Mouse (Mus musculus) gastrocnemius, postnatal 25 days (tissue): Measurements from ENCODE around the gene Ripor3. TPM values are rescaled to one million over a fixed set of nuclear protein-coding genes. Genes with fewer than 3 reads are reported as not detected.
"Not testable (repeated sequence)": the region's sequence is repeated elsewhere in the genome, so short reads cannot be mapped to it uniquely, and the experiment has no call there.

Experiments
- DNase-seq: peaks from one replicate; pipeline ENCODE4 v3.0.0; 2022
- long read RNA-seq, 2 experiments: library from polyadenylated mRNA; stranded (forward); transcript quantifications; one replicate each; pipeline ENCODE4 v2.0.0; 2021
- total RNA-seq, 2 experiments: library from RNA; stranded (reverse); gene quantifications; 1 replicate in 1 of 2; 2 replicates in 1 of 2; pipeline ENCODE4 v1.2.3; 2021

The Ripor3 gene
- 1 to 10 TPM in 1 of 2 experiments, under 1 TPM in 1; 0.75 to 1.5 TPM for total RNA-seq
- long read RNA-seq, experiment 1 = 0 reads
- long read RNA-seq, experiment 2, partial matches to known transcripts = 2 of 2 reads
- long read RNA-seq, experiment 2, other reads (novel, unspliced or antisense) = 0 of 2 reads

GRCm38 (mm10) chr2:168009936-168010668 is at the start of gene Ripor3:
TSS of gene Ripor3 (minus strand) at chr2:168010618.
- DNase-seq = peak; percentile 70

- no peak for DNase-seq
These were observed 48.9 kb upstream of the Ripor3 start for GRCm38 (mm10) chr2:168059200-168059790.

GRCm38 (mm10) chr2:168058488-168059199 is 48.2 kb upstream of the Ripor3 start:
- no peak for DNase-seq

GRCm38 (mm10) chr2:168057876-168058275 is 47.5 kb upstream of the Ripor3 start:
- not testable (repeated sequence) for DNase-seq

GRCm38 (mm10) chr2:168056666-168056933 is 46.2 kb upstream of the Ripor3 start:
- no peak for DNase-seq

- no peak for DNase-seq
These were observed 45.7 kb upstream of the Ripor3 start for GRCm38 (mm10) chr2:168055910-168056665.

DNA sequence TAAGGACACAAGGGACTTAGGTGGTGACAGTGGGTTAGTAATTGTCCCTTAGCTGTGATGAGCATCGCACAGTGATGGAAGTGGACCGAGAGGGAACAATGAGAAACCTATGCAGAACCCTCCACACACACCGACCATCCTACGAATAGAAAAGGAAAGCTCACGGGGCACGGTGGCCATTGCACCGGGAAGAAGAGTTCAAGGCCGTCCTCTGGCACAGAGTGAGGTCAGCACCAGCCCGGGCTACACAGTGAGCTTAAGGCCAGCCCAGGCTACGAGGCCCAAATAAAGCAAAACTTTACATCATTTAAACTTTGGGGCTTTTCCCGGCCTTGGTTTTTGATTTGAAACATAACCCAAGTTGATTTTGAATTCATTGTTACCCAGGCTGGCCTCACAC is 43.7 kb upstream of the Ripor3 start:
- DNase-seq = no peak

DNA sequence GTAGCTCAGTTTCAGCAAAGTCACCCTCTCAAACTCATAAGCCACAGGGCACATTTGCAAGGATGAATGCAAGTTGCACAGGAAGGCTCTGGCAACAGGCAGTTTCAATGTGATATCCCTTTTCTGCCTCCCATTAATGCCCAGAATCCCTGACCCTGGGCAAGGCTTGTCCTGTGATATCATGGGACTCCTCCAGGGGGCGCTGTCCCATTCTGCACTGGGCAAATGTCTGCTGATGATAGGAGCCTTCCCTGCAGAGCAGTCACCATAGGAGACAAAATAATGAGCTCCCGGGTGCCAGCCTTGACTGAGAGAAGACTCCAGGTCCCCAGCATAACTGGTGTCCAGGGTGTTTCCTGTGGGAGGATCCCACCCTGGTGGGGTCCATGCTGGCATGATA is 42.3 kb upstream of the Ripor3 start:
- peak; percentile 28 for DNase-seq

GRCm38 (mm10) chr2:168052156-168052555 is 41.7 kb upstream of the Ripor3 start:
- DNase-seq = no peak

DNA sequence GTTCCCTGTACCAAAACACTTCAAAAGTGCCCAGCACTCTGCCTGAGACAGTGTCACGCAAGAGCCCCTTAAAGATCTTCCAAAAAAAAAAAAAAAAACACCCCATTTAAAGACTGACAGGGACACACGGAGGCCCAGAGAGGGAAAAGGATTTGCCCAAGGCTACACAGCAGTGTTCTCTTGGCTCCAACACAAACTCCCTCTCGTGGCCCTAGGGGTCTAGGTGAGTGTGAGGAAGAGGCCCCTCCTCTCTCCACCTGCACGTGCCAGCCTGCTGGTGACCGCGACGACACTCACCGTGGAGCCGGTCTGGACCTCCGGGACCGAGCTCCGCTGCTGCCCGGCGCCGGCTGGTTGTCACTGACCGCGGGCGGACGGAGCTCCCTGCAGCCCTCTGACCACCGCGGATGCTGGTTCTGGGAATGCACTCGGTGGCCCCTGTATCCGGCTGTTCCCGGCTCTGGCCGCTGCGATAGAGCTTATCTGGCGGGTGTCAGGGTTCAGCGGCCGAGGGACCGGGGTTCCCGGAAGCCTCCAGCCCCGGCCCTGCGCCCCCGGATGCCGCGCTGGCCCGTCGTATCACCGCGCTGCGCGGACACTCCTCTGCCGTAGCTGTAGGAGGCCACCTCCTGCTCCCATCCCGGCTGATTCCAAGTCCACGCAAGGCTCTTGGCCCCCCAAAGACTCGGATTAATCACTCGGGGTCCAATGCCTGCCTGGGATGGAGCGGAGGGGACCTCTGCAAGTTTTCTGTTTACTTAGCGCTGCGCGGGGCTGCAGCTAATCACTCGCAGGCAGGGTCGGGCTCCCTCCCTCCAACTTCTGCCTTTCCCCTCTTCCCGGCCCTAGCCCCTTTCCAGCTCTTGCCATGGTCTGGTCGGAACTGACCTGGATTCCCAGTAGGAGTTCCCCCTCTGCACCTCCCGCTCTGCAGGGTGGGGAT is 39.9 kb upstream of the Ripor3 start:
- DNase-seq = peak; percentile 19

DNA sequence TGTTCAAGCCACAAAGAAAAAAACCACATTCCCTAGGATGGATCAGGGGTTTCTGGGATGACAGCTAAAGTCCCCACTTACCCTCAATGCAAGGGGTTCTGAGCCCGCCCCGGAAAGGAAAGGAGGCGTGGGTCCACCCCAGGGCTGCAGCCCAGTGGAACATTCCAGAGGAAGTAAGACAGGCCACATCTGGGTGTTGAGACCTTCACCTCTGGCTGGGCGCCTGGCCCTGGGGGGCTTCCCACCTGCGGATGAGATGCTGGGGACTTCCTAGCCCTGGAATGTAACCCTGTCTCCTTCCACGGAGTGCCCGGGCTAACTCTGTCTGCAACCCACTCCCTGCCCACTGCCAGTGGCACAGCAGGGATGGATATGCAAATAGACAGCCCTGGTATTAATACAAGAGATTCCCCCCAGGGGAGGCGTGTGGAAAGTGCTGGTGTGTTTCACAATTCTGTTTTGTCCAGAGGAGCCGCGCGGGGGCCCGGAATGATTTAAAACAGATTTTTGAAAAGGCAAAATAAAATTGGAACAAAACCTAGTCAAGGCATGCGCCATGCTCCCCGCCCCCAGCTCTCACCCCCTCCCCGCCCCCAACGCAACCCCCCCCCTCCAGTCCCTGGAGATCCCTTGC is 38.7 kb upstream of the Ripor3 start:
- DNase-seq = no peak

DNA sequence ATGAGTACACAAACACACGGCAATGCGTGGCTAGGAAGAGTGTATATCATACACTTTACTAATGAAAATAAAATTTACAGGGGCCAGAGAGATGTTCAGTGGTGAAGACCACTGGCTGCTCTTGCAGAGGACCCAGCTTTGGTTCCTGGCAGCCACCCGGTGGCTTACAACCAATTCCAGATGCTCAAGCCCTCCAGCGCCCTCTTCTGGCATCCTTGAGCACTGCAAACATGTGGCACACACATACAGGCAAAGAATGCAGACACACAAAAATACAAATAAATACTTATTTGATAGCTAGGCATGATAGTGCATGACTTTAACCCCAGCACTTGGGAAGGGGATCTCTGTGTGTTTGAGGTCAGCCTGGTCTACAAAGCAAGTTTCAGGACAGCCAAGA is 36.0 kb upstream of the Ripor3 start:
- no peak for DNase-seq

DNA sequence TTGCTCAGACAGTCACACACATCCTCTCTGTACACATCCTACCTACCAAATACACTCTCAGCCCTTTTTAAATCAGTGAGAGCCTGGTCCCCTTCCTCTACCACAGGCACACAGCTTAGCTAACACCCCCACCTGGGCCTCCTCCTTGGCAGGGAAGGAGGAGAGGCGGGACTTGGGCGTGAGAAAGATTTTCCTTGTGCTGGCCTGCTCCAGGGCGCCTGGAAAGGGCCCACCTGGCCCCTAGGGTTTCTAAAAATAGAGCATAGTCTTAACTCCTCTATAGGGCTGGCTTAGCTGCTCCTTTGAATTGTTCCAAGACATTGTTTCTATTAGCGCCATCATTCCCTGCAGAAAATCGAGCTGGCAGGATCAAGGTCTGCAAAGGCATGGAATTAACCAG is 35.4 kb upstream of the Ripor3 start:
- DNase-seq = peak; percentile 35

DNA sequence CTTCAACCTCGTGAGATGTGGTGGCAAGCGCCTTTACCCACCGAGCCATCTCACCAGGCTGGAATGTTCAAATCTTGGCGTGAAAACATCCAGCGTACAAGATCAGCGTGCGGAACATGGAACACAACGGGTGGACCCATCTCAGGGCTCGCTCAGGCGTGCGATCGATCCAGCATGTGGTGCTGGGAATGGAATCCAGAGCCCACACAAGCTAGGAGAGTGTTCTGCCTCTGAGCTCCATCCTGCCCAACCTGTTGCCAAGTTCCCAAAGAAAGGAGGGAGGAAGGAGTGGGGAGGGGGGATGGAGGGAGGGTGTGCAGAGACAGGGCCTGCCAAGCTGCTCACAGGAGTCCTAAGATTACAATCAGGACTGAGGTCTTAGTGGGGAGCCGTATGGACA is 34.9 kb upstream of the Ripor3 start:
- no peak for DNase-seq

DNA sequence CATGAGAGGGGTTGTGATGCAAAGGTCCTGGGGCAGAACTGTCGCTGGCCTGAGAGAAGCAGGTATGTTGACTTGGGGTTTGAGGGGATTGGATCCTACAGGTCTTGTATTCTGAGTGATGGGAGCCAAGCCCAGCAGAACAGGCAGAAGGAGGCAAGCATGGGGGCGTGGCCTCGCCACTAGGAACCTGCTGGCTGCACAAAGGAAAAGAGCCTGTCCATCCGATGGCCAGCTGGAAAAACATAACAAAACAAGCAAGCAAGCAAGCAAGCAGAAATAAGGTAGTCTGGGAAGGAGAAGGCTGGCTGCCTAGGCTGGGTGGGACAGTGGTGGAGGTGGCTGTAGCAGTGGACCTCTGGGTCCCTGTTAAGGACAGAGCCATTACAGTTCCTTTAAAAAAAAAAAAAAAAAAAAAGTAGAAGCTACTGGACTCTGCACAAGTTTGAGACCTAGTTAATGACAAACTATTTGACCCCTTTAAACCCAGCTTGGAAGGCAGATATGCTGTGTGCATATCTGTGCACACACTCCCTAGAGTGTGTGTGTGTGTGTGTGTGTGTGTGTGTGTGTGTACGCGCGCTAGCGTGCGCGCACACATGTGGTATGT is 34.4 kb upstream of the Ripor3 start:
- DNase-seq = no peak

DNA sequence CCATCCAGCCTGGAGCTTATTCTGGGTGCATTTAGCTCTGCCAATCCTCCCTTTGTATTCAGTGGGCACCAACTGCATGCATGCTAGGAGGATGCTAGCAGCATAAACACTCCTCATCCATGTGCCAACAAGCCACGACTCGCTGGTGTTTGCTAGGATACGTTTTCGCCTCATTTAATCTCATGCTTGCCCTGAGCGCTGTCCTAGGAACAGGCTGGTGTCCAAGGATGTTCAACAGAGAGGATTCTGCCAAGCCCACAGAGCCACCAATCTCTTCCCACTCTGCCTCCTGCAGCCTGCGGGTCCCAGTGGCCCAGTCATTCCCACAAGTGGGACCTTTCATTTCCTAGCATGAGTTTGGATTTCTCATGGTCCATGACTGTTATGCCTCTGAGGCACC is 31.6 kb upstream of the Ripor3 start:
- DNase-seq = no peak

GRCm38 (mm10) chr2:168040751-168041150 is 30.3 kb upstream of the Ripor3 start:
- DNase-seq = no peak

DNA sequence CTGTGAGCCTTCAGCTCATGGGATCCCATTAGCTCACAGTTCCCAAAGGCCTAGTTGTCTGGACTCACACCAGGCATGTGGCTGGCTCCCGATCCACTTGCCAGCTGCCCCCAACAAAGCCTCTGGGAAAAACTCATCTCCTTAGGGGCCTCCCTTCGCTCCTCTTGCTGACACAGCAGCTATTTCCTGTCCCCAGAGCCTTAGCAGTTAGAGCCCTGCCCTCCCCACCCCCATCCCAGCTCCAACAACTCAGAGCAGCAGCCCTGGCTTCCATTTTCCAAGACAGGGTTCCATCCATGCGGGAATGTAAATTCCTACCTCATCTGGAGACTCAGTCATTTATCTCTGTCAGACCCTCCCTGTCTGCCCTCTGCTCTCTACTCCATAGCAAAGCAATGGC is 26.6 kb upstream of the Ripor3 start:
- no peak for DNase-seq

- peak; percentile 57 for DNase-seq
These were observed 25.5 kb upstream of the Ripor3 start for GRCm38 (mm10) chr2:168035907-168036306.

DNA sequence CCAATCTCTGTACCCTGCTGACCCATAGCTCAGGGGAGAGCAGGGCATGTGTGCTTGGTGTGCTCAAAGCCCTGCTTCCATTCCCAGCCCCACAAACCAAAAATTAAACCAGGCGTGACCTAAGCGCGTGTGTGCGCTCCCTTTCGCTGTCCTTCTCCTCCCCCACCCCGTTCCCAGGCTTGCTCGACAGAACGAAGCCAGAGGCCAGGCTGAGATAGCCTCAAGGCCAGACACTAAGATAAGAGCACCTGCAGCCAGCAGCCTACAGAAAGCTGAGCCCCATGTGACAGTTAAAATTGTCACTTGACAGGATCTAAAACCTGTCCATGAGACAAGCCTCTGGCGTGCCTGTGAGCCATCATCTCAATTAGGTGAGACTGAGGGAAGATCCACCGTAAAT is 23.5 kb upstream of the Ripor3 start:
- DNase-seq = no peak

DNA sequence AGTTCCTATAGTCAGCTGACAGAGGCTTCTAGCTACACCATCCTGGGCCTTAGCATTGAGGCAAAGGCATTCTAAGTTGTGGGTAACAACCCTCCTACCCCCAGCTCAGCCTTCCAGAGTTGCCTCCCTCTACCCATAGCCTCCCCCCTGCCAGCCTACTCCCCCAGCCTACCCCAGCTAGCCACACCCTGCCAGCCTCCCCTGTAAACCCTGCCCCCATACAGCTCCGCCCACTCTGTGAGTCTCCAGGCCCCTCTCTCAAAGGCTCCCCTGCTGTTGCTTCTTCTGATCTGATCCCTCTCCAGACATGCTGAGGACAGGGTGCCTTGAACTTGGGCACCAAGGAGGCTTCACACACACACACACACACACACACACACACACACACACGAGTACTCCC is 21.4 kb upstream of the Ripor3 start:
- DNase-seq = no peak
